Comparison of ENCODE assay signal across 7 mouse cellular contexts in the genomic region with DNA sequence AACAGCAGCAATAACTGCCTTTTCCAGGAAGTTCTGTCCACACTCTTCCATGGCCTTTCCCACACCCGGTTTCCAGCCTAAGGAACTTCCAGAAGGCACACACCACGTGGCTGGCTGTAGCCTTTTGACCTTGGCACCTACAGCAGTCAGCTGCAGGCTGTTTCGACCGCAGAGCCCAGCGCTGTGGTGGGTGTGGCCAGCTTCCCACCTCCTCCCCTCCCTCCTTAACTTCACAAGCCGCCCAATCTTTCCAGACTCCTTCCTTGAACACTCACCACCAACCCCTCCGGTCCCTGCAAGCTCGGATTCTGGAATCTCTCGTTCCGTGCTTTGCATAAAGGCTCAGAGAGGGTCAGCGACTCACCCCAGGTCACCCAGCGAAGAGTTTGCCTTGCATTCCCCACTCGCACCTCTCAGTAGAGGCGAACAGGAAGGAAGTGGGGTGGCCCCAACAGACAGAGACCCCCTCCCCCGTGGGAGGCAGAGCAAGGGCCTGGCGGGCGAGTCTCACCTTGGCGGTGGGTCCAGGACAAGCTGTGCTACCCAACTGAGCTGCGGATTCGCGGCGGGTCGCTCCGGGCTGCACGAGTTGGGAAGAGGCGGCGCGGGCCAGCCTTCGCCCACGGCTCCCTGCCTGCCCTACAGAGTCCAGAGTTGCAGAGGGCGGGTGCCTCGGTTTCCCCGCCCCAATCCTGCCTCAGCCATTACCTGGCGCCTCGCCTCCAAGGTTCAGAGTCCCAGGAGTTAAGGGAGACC. TPM values are rescaled to one million over a fixed set of nuclear protein-coding genes. Genes with fewer than 3 reads are reported as not detected.
DNase-seq lines count a peak whose midpoint lies in the region; ATAC-seq lines count a peak whose summit lies in the region.

No protein-coding gene starts in this region.

- no peaks in the 10 kb centered on the region for H3K36me3 ChIP-seq in embryonic facial prominence, embryonic 11.5 days (replicated peaks; ENCODE audit: control insufficient read depth, insufficient read depth, low read depth, low read length)

- H3K9ac ChIP-seq in embryonic facial prominence, embryonic 11.5 days (replicated peaks; ENCODE audit: low read length): peak overlapping the region; percentile 44

- peaks cover 7% of the 10 kb centered on the region for H3K27me3 ChIP-seq in embryonic facial prominence, embryonic 11.5 days (ENCODE audit: control insufficient read depth, insufficient read depth, low read length)

- peak; percentile 29 for ATAC-seq in activated CD4-positive, CD25-positive, alpha-beta regulatory T cell, adult 4 months
- ATAC-seq in embryonic facial prominence, embryonic 11.5 days (replicated peaks; ENCODE audit: insufficient number of reproducible peaks, low FRiP score, low TSS enrichment, low read depth): no peak
- ATAC-seq in megakaryocyte, adult 5-6 weeks (ENCODE audit: poor library complexity, severe bottlenecking): peak; percentile 74

- DNase-seq in embryonic facial prominence, embryonic 11.5 days (ENCODE audit: low spot score): peak; percentile 43
- DNase-seq in heart, postnatal 10 days: peak; percentile 30 to 31
- peak; percentile 75 to 83 for DNase-seq in kidney, postnatal 25 days
- DNase-seq in spleen, postnatal 14 days (ENCODE audit: low spot score in 2 of 2): peak; percentile 49 to 61
- no peak for DNase-seq in retina, embryonic 14.5 days (ENCODE audit: low spot score)

- peak overlapping the region; percentile 53 for H3K4me2 ChIP-seq in embryonic facial prominence, embryonic 11.5 days (ENCODE audit: low read depth, low read length)

- H3K4me1 ChIP-seq in embryonic facial prominence, embryonic 11.5 days (ENCODE audit: control insufficient read depth, insufficient read depth, low read length): peaks cover 3% of the 10 kb centered on the region; the same call in 1 of the 2 replicates

- H3K27ac ChIP-seq in embryonic facial prominence, embryonic 11.5 days (replicated peaks; ENCODE audit: low read depth, low read length): no peak overlapping the region

- peak overlapping the region; percentile 23 for H3K4me3 ChIP-seq in embryonic facial prominence, embryonic 11.5 days (ENCODE audit: low read depth, low read length)

- intact Hi-C loops in heart, postnatal 10 days (cut with DNase I): no loop called here

- under 1% methylated on average over 34 of the region's 35 CpGs for WGBS in embryonic facial prominence, embryonic 11.5 days

- no peaks in the 10 kb centered on the region for H3K9me3 ChIP-seq in embryonic facial prominence, embryonic 11.5 days (replicated peaks; ENCODE audit: control insufficient read depth, low read length)

RNA-seq across cellular contexts. Expression of a gene that starts 4.1 kb away (rescaled TPM):
- 100 to 1,000 TPM; 208 to 219 TPM for polyA plus RNA-seq in activated CD4-positive, CD25-positive, alpha-beta regulatory T cell, adult 4 months (2017; shearing (Covaris generic))
- 14.3 and 15.7 TPM in 2 replicates for polyA plus RNA-seq in embryonic facial prominence, embryonic 11.5 days (2014; fragmentation: Nextera tagmentation; extraction: Ambion mirVana)
- total RNA-seq in heart, postnatal 10 days (2021): 1 to 10 TPM; 1.8 to 2.8 TPM
- total RNA-seq in megakaryocyte, adult 5-6 weeks (2015): 5.5 and 10.9 TPM in 2 replicates
- total RNA-seq in megakaryocyte, adult 5-6 weeks (2017): 4.4 and 6.6 TPM in 2 replicates

RNA-seq across cellular contexts. Expression of a gene that starts 14.4 kb away (rescaled TPM):
- polyA plus RNA-seq in activated CD4-positive, CD25-positive, alpha-beta regulatory T cell, adult 4 months (2017; shearing (Covaris generic)): 100 to 1,000 TPM in 1 of 2 experiments, 10 to 100 TPM in 1; 96.8 to 108 TPM
- polyA plus RNA-seq in embryonic facial prominence, embryonic 11.5 days (2014; fragmentation: Nextera tagmentation; extraction: Ambion mirVana): 210 and 215 TPM in 2 replicates
- total RNA-seq in heart, postnatal 10 days (2021): 10 to 100 TPM; 43.5 to 44.0 TPM
- 85.2 and 95.7 TPM in 2 replicates for total RNA-seq in megakaryocyte, adult 5-6 weeks (2015)
- 29.7 and 42.0 TPM in 2 replicates for total RNA-seq in megakaryocyte, adult 5-6 weeks (2017)

RNA-seq across cellular contexts. Expression of a gene that starts 25.2 kb away (rescaled TPM):
- 10 to 100 TPM; 49.5 to 56.8 TPM for polyA plus RNA-seq in activated CD4-positive, CD25-positive, alpha-beta regulatory T cell, adult 4 months (2017; shearing (Covaris generic))
- polyA plus RNA-seq in embryonic facial prominence, embryonic 11.5 days (2014; fragmentation: Nextera tagmentation; extraction: Ambion mirVana): 52.7 and 58.2 TPM in 2 replicates
- 10 to 100 TPM; 35.3 to 35.6 TPM for total RNA-seq in heart, postnatal 10 days (2021)
- 19.7 and 22.1 TPM in 2 replicates for total RNA-seq in megakaryocyte, adult 5-6 weeks (2015)
- total RNA-seq in megakaryocyte, adult 5-6 weeks (2017): 22.8 and 24.8 TPM in 2 replicates

RNA-seq across cellular contexts. Expression of a gene that starts 32.4 kb away (rescaled TPM):
- polyA plus RNA-seq in activated CD4-positive, CD25-positive, alpha-beta regulatory T cell, adult 4 months (2017; shearing (Covaris generic)): not detected
- polyA plus RNA-seq in embryonic facial prominence, embryonic 11.5 days (2014; fragmentation: Nextera tagmentation; extraction: Ambion mirVana): 1.4 and 4.0 TPM in 2 replicates
- 1 to 10 TPM; 8.2 to 9.7 TPM for total RNA-seq in heart, postnatal 10 days (2021)
- total RNA-seq in megakaryocyte, adult 5-6 weeks (2015): not detected in 2 replicates
- total RNA-seq in megakaryocyte, adult 5-6 weeks (2017): not detected in 2 replicates

RNA-seq across cellular contexts. Expression of a gene that starts 46.2 kb away (rescaled TPM):
- polyA plus RNA-seq in activated CD4-positive, CD25-positive, alpha-beta regulatory T cell, adult 4 months (2017; shearing (Covaris generic)): 10 to 100 TPM; 31.0 to 31.1 TPM
- 25.2 and 26.6 TPM in 2 replicates for polyA plus RNA-seq in embryonic facial prominence, embryonic 11.5 days (2014; fragmentation: Nextera tagmentation; extraction: Ambion mirVana)
- total RNA-seq in heart, postnatal 10 days (2021): 10 to 100 TPM; 79.0 to 82.6 TPM
- total RNA-seq in megakaryocyte, adult 5-6 weeks (2015): 3.9 and 5.0 TPM in 2 replicates
- 10.8 and 11.1 TPM in 2 replicates for total RNA-seq in megakaryocyte, adult 5-6 weeks (2017)
